Mouse (Mus musculus): ENCODE data around the gene Zpld1. TPM values are rescaled to one million over a fixed set of nuclear protein-coding genes. Genes with fewer than 3 reads are reported as not detected.

Zpld1 gene
- polyA plus RNA-seq, 1 experiment from 2014 or later, result 0.20 TPM

DNA sequence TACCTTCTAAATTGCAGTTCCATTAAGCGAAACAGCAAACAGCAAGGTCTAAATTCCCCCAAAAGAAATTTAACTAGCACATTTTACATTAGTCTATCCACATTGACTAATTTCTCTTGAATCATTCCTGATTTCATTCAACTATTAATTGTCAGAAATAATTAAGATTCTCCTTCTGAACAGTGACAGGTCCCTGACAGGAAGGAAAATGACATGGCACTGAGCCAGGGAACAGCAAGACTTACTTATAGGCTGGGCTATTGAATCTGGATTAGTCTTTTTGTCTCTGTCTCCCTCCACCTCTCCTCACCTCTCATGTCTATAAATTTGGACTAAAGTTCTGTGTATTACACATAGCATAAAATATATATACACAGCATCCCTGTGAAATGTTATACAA is 112.4 kb downstream of the Zpld1 start:
- Histone ChIP-seq H3K27me3 (ENCODE audit: insufficient read depth, low read length) (no peaks in the 10 kb centered on the region), H3K36me3 (ENCODE audit: insufficient read depth) (no peaks in the 10 kb centered on the region), H3K4me2 (no peak overlapping the region), H3K9ac (no peak overlapping the region), H3K27ac (ENCODE audit: low read depth) (no peak overlapping the region), H3K4me3 (ENCODE audit: low read depth, low read length) (no peak overlapping the region), H3K9me3 (ENCODE audit: low read depth, low read length) (no peaks in the 10 kb centered on the region), H3K4me1 (ENCODE audit: insufficient read depth) (no peaks in the 10 kb centered on the region)
- WGBS, result 80% methylated on average over 1 of the region's 1 CpGs
- no peak for ATAC-seq (ENCODE audit: insufficient read depth)
- TF ChIP-seq CTCF (IDR thresholded peaks at IDR 0.05; ENCODE audit: low read depth), result no peak
- DNase-seq, result no peak
